Mouse (Mus musculus) heart, embryonic 15.5 days (tissue): ENCODE results near the gene Akap3. TPM values are rescaled to one million over a fixed set of nuclear protein-coding genes. Genes with fewer than 3 reads are reported as not detected.

Experiments
- ATAC-seq: fragments of 200-750 bp; cut with Nextera tagmentation; replicated peaks from 2 replicates; pipeline ENCODE4 v1.8.0; 2017; ENCODE audit warnings: low read depth, moderate TSS enrichment; ENCODE audit not compliant: insufficient number of reproducible peaks, insufficient read depth, low FRiP score
- H3K27ac ChIP-seq: fragments of 300-500 bp; sonication (generic); 2 replicates; pipeline ENCODE4 v1.5.1; 2015; ENCODE audit warnings: mild to moderate bottlenecking, inconsistent platforms
- H3K27me3 ChIP-seq: fragments of 300-500 bp; sonication (generic); 2 replicates; pipeline ENCODE4 v1.6.1; 2015; ENCODE audit warnings: inconsistent platforms
- H3K36me3 ChIP-seq: fragments of 300-500 bp; sonication (generic); 2 replicates; pipeline ENCODE4 v1.6.1; 2015; ENCODE audit warnings: mild to moderate bottlenecking, inconsistent platforms
- H3K4me1 ChIP-seq: fragments of 300-500 bp; sonication (generic); replicated peaks from 2 replicates; pipeline ENCODE4 v1.6.1; 2015; ENCODE audit warnings: inconsistent platforms
- H3K4me2 ChIP-seq: fragments of 300-500 bp; sonication (generic); 2 replicates; pipeline ENCODE4 v1.6.1; 2015; ENCODE audit warnings: inconsistent platforms, mild to moderate bottlenecking, moderate library complexity
- H3K4me3 ChIP-seq: fragments of 300-500 bp; sonication (generic); 2 replicates; pipeline ENCODE4 v1.5.1; 2015; ENCODE audit warnings: mild to moderate bottlenecking, inconsistent platforms
- H3K9ac ChIP-seq: fragments of 300-500 bp; sonication (generic); 2 replicates; pipeline ENCODE4 v1.6.1; 2015; ENCODE audit warnings: mild to moderate bottlenecking, inconsistent platforms
- H3K9me3 ChIP-seq: fragments of 300-500 bp; sonication (generic); replicated peaks from 2 replicates; pipeline ENCODE4 v1.6.1; 2016; ENCODE audit warnings: inconsistent platforms
- WGBS: fragments of 180-500 bp; shearing (Covaris S2); methylation state at CpG from one replicate; pipeline ENCODE4 v1.1.7; 2015; ENCODE audit warnings: mixed read lengths; 5-methylcytosine and 5-hydroxymethylcytosine counted together
- polyA plus RNA-seq: library from polyadenylated mRNA; unstranded; fragments of >200 nt; fragmentation: Nextera tagmentation; extraction: Ambion mirVana; gene quantifications from 2 replicates; pipeline ENCODE4 v1.2.1, GENCODE M21; 2015

Gene Akap3
- polyA plus RNA-seq, result not detected in 2 replicates

- Histone ChIP-seq H3K27ac (no peak within 1 kb of the TSS), H3K36me3 (no peaks in the 10 kb centered on the region), H3K4me3 (no peak within 1 kb of the TSS), H3K9me3 (no peaks in the 10 kb centered on the region), H3K9ac (no peak within 1 kb of the TSS), H3K27me3 (0 out of 2 replicates have a peak, but pooled peaks cover 3% of the 10 kb centered on the region), H3K4me2 (no peak within 1 kb of the TSS), H3K4me1 (peaks cover 9% of the 10 kb centered on the region)
- ATAC-seq, result no peak
Observed at GRCm38 (mm10) chr6:126852881-126853280, at the start of gene Akap3. Akap3 (plus strand) TSS chr6:126853098.

GRCm38 (mm10) chr6:126806783-126807182 lies 46.1 kb upstream of the Akap3 start:
- Histone ChIP-seq H3K27me3 (no peaks in the 10 kb centered on the region), H3K4me3 (no peak overlapping the region), H3K27ac (no peak overlapping the region), H3K36me3 (no peaks in the 10 kb centered on the region), H3K4me2 (no peak overlapping the region), H3K4me1 (no peaks in the 10 kb centered on the region), H3K9ac (no peak overlapping the region), H3K9me3 (no peaks in the 10 kb centered on the region)
- WGBS, result 85% methylated on average over 3 of the region's 3 CpGs
- no peak for ATAC-seq

GRCm38 (mm10) chr6:126808134-126808533 lies 44.8 kb upstream of the Akap3 start:
- H3K9ac ChIP-seq, result no peak overlapping the region
- H3K27me3 ChIP-seq, result no peaks in the 10 kb centered on the region
- 0 out of 2 replicates have a peak overlapping the region, but pooled peaks have one; percentile 10 for H3K4me2 ChIP-seq
- no peaks in the 10 kb centered on the region for H3K4me1 ChIP-seq
- no peak overlapping the region for H3K4me3 ChIP-seq
- H3K9me3 ChIP-seq, result no peaks in the 10 kb centered on the region
- WGBS, result 54% methylated on average over 4 of the region's 4 CpGs
- no peak overlapping the region for H3K27ac ChIP-seq
- no peak; the same call in 1 of the 2 replicates for ATAC-seq
- no peaks in the 10 kb centered on the region for H3K36me3 ChIP-seq

- no peak overlapping the region for H3K4me3 ChIP-seq
- H3K27ac ChIP-seq, result no peak overlapping the region
- ATAC-seq, result no peak
- H3K9me3 ChIP-seq, result no peaks in the 10 kb centered on the region
- no peaks in the 10 kb centered on the region for H3K4me1 ChIP-seq
- H3K9ac ChIP-seq, result no peak overlapping the region
- no peaks in the 10 kb centered on the region for H3K36me3 ChIP-seq
- WGBS, result 81% methylated on average over 8 of the region's 8 CpGs
- H3K27me3 ChIP-seq, result no peaks in the 10 kb centered on the region
- 0 out of 2 replicates have a peak overlapping the region, but pooled peaks have one; percentile 10 for H3K4me2 ChIP-seq
Observed at GRCm38 (mm10) chr6:126808561-126808960, 44.3 kb upstream of the Akap3 start.

- no peaks in the 10 kb centered on the region for H3K27me3 ChIP-seq
- H3K4me2 ChIP-seq, result no peak overlapping the region
- H3K36me3 ChIP-seq, result no peaks in the 10 kb centered on the region
- WGBS, result 74% methylated on average over 4 of the region's 4 CpGs
- no peaks in the 10 kb centered on the region for H3K9me3 ChIP-seq
- no peak overlapping the region for H3K4me3 ChIP-seq
- no peak overlapping the region for H3K9ac ChIP-seq
- no peak overlapping the region for H3K27ac ChIP-seq
- no peaks in the 10 kb centered on the region for H3K4me1 ChIP-seq
- no peak for ATAC-seq
Observed at GRCm38 (mm10) chr6:126811481-126811880, 41.4 kb upstream of the Akap3 start.

DNA sequence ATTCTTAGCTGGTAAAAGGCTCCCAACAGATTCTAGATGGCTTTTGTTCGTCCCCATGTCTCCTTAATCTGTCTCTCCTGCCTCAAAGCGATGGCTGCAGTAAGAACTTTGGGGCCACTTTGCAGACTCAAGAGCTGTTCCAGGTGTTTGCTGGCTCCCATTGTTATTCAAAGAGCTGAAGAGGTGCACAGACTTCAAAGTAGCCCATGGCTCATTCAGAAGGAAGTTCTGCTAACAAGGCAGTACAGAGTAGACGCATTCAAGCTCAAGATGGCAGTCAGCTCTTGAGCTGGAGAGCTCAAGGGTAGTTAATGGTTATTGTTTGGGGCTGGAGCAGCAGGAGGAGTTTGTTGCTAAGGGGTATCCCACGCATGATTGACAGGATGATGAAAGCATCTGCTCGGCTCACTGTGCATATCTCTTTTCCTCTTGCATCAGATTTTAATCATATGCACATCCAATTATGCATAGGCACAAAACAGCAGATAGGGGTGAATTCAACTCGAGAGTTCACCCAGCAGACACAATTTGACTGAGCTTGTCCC lies 37.6 kb upstream of the Akap3 start:
- Histone ChIP-seq H3K27me3 (no peaks in the 10 kb centered on the region), H3K36me3 (peaks cover 4% of the 10 kb centered on the region), H3K9ac (no peak overlapping the region), H3K4me1 (no peaks in the 10 kb centered on the region), H3K9me3 (no peaks in the 10 kb centered on the region), H3K4me3 (no peak overlapping the region), H3K27ac (no peak overlapping the region), H3K4me2 (no peak overlapping the region)
- no peak for ATAC-seq
- 71% methylated on average over 6 of the region's 6 CpGs for WGBS

- H3K4me1 ChIP-seq, result no peaks in the 10 kb centered on the region
- no peak for ATAC-seq
- H3K27ac ChIP-seq, result no peak overlapping the region
- H3K4me2 ChIP-seq, result no peak overlapping the region
- H3K27me3 ChIP-seq, result no peaks in the 10 kb centered on the region
- H3K9ac ChIP-seq, result no peak overlapping the region
- WGBS, result 87% methylated on average over 8 of the region's 8 CpGs
- peaks cover 14% of the 10 kb centered on the region for H3K36me3 ChIP-seq
- no peaks in the 10 kb centered on the region for H3K9me3 ChIP-seq
- H3K4me3 ChIP-seq, result no peak overlapping the region
Observed at GRCm38 (mm10) chr6:126816338-126816737, 36.6 kb upstream of the Akap3 start.

DNA sequence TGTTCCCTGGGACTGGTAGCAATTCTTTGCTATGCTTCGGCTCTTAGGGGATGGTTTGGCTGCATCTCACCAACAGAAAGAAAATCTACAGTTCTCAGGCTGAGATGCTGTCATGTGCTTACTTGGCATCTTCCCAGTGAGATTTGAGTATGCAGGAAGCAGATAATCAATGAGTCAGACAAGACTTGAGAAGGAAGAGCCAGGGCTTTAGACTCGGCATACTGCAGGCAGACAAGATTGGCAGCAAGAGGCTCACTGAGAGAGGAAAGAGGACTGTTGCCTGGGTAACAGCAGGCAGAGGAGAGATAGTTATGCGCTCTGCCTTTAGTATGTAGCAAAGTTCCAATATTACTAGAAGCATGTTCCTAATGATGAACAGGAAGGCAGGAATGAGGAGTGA lies 29.8 kb upstream of the Akap3 start:
- no peaks in the 10 kb centered on the region for H3K27me3 ChIP-seq
- H3K27ac ChIP-seq, result no peak overlapping the region
- WGBS, result 71% methylated on average over 3 of the region's 3 CpGs
- peaks cover 77% of the 10 kb centered on the region for H3K36me3 ChIP-seq
- ATAC-seq, result no peak
- H3K4me1 ChIP-seq, result no peaks in the 10 kb centered on the region
- H3K9me3 ChIP-seq, result no peaks in the 10 kb centered on the region
- no peak overlapping the region for H3K4me3 ChIP-seq
- H3K4me2 ChIP-seq, result no peak overlapping the region
- H3K9ac ChIP-seq, result no peak overlapping the region

DNA sequence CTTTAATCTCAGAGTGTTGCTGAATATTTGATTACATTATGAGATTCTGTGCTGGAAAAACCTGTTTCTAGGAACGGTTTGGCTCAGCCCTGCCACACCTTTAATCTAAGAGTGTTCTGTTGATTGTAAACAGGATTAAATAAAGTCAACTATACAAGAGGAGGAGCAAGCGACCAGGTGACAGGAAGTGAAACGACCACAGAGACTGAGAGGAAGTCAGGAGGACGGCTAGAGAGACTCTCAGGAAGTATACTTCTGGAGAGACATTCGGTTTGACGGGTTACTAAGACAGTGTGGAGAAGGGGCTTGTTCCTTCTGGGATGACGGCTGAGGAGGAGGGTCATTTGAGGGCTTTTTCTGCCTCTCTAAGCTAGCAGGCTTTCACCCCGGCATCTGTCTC lies 16.3 kb upstream of the Akap3 start:
- Histone ChIP-seq H3K27ac (no peak overlapping the region), H3K9ac (no peak overlapping the region), H3K27me3 (no peaks in the 10 kb centered on the region), H3K9me3 (no peaks in the 10 kb centered on the region), H3K4me2 (no peak overlapping the region), H3K4me3 (no peak overlapping the region), H3K36me3 (peaks cover 95% of the 10 kb centered on the region), H3K4me1 (no peaks in the 10 kb centered on the region)
- 72% methylated on average over 8 of the region's 8 CpGs for WGBS
- ATAC-seq, result no peak

DNA sequence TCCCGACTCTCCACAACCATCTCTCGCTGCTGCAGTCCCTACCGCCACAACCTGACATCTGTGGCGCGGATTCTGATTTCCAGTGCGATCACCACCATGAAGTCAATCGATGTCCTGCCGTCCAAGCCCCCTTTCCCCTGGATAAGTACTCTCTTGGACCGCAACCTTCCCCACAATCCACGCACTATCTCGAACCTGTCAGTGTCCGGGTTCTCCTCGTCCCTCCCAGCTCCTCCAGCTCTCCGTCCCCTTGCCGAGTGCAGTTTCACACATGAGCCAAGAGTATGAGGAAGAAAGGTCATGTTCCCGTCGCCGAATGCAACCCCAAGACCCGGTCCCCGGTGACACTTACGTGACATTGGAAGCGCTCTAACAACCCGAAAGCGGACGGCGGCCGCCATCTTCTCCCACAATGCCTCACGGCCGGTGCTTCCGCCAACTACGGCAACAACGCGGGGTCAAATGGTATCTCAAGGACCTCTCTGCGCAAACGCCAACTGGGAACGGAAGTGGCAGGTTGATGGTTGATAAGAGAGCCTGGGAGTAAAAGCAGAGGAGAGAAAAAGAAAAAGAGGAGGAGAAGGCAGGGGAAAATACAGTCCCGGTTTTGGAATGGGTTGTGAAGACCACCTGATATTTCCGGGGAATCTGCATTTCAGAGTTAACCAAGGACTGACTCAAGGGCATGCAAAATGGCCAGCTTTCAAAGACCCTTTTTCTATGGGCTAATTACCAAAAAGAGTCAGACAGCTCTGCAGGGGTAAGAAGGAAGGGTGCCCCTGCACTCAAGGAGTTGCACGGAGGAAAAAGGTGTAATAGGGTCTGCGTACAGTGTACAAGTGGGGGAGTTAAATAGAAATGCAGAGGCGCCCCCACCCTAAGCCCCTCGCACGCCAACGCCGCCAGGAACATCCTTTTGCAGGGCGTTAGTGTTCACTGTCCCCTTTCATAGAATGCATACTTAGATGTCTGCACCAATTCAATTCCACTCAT lies 3.9 kb upstream of the Akap3 start, which contains the start of gene Ndufa9:
Gene Ndufa9, minus strand, starts transcription at position 425 of the 993 bp plus-strand sequence.
- H3K4me2 ChIP-seq, result peak within 1 kb of the TSS; percentile 74
- peak within 1 kb of the TSS; percentile 76 for H3K9ac ChIP-seq
- 5% methylated on average over 46 of the region's 46 CpGs for WGBS
- peak; percentile 70; the same call in 1 of the 2 replicates for ATAC-seq
- H3K9me3 ChIP-seq, result no peaks in the 10 kb centered on the region
- peaks cover 18% of the 10 kb centered on the region for H3K4me1 ChIP-seq
- H3K36me3 ChIP-seq, result peaks cover 7% of the 10 kb centered on the region
- 0 out of 2 replicates have a peak, but pooled peaks cover 3% of the 10 kb centered on the region for H3K27me3 ChIP-seq
- H3K4me3 ChIP-seq, result peak within 1 kb of the TSS; percentile 73
- peak within 1 kb of the TSS; percentile 64 for H3K27ac ChIP-seq

DNA sequence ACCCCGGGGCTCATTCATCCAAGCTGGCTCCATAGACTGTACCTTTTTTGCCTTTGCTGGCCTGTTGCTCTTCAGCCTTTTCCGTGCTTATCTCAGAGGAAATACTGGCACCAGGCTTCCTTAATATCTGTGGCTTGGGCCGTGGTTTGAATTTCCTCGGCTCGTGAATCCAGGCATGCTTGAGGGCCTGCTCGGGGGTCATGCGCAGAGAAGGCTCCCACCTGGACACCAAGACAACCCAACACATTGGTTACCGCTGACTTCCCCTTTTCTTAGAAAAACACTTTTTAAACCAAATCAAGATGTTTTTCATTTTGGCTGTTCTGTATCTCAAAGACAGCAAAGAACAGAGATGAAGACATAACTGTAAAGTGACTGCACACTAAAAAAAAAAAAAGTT lies 24.2 kb downstream of the Akap3 start:
- Histone ChIP-seq H3K4me3 (no peak overlapping the region), H3K4me2 (no peak overlapping the region), H3K27ac (no peak overlapping the region), H3K9ac (no peak overlapping the region), H3K4me1 (no peaks in the 10 kb centered on the region), H3K27me3 (no peaks in the 10 kb centered on the region), H3K9me3 (no peaks in the 10 kb centered on the region), H3K36me3 (no peaks in the 10 kb centered on the region)
- no peak for ATAC-seq
- WGBS, result 66% methylated on average over 8 of the region's 8 CpGs
